Mouse (Mus musculus): ENCODE data around the gene Wdfy1. TPM values are rescaled to one million over a fixed set of nuclear protein-coding genes. Genes with fewer than 3 reads are reported as not detected.

Wdfy1 gene
- total RNA-seq, 2 experiments from 2014 or later: 46.4 TPM

DNA sequence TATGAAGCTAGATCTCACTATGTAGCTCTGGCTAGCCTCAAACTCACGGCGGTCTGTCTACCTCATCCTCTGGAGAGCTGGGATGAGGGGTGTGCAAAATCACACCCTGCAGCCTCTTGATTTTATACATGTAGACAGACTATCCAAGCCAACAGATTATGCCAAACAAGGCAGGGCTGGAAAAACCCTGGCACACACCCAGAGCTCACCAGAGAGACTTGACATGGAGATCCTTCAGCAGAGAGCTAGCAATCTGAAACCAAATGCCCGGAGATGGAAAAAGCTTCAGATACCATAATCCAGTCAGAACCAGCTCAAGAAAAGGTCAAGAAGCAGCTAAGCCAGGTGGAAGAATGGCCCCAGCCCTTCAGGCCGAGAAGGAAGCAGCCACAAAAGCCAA is 111.0 kb downstream of the Wdfy1 start:
- no peak for DNase-seq (ENCODE audit: low spot score in 2 of 2)

DNA sequence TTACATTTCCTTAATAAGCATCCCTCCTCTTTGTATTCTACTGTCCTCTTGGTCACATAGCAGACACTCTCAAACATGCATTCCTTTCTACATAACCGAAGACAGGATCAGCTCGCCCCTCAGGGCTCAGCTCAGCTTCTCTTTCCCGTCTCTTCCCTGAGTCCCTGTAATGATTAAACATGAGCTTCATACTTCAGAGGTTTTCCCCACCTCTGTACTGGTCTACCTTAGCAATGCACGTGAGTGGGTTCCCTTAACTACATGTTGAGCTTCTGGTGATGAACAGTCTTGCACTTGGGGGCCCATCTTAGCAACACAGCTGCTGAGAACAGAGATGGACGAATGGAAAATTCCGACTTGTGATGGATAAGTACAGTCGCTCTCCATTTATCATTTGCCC is 116.3 kb downstream of the Wdfy1 start:
- DNase-seq (ENCODE audit: low spot score in 2 of 2): no peak

GRCm38 (mm10) chr1:79657411-79657810 is 118.5 kb downstream of the Wdfy1 start:
- DNase-seq (ENCODE audit: low spot score in 2 of 2): no peak

DNA sequence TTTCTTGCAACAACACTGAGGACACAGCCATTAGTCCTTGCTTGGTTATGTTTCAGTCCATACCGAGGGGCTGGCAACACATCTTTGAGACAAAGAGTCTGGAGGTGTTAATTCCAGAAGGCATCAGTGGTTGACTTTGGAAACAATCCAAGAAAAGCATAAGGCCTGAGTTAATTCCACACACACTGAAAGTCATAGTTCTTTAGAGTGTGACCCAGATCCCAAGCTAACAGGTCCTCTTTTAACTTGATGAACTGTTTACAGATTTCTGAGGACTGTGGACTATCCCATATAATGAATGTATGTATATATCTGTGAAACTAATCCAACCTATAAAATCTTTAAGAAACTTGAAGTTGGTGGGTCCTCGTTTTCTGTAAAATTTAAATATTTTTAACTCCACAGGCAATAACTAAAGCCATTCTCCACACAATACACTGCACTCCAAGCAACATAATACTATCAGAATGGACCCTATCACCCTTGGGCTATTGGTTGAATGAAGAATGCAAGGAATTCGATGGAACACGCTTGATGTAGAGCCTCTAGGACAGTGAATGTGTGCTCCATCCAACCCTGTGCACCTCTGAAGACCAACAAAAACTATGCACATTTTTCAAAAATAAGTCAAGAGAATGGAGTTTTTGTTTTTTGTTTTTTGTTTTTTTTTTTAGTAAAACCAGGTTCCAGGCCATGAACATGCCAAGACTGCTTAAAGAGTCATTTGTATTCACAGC is 120.0 kb downstream of the Wdfy1 start:
- DNase-seq (ENCODE audit: low spot score in 2 of 2): no peak

DNA sequence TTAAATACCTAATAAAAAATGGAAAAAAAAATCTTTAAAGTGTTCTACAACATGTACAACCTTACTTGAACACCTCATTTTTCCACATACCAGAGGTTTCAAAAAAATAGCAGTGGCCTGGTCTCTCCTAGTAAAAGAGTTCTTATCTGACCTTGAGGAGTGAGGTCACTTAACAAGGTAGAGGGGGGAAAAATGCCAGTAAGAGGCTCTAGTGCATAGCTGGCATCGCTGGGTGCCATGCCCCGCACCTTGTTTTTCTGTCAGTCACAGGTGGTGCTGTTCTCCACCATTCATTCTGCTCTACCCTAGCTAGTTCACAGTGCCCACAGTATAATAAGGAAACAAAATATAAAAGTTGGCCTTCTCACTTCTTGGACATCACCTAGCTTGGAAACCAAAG is 121.0 kb downstream of the Wdfy1 start:
- DNase-seq (ENCODE audit: low spot score in 2 of 2): no peak

Other genes starting within 250 kb of the Wdfy1 start
- 1 to 10 TPM; 1.4 to 2.4 TPM for gene Ap1s3, start 104.2 kb downstream of the Wdfy1 start, total RNA-seq (2021)
- 10 to 100 TPM; 59.6 to 65.1 TPM for gene Mrpl44, start 125 bp downstream of the Wdfy1 start, total RNA-seq (2021)
- 10 to 100 TPM; 20.1 to 31.4 TPM for gene Serpine2, start 85.0 kb upstream of the Wdfy1 start, total RNA-seq (2021)